Mouse (Mus musculus) stomach, embryonic 16.5 days (tissue): ENCODE data around the gene Saa4. TPM values are rescaled to one million over a fixed set of nuclear protein-coding genes. Genes with fewer than 3 reads are reported as not detected.

Experiments
- ATAC-seq: fragments of 200-750 bp; cut with Nextera tagmentation; 2 replicates; pipeline ENCODE4 v1.8.0; 2017; ENCODE audit warnings: moderate number of reproducible peaks, moderate TSS enrichment; ENCODE audit not compliant: insufficient read depth, low FRiP score
- H3K27ac ChIP-seq: fragments of 300-500 bp; sonication (generic); 2 replicates; pipeline ENCODE4 v1.5.1; 2014; ENCODE audit warnings: low read length
- H3K27me3 ChIP-seq: fragments of 300-500 bp; sonication (generic); 2 replicates; pipeline ENCODE4 v1.6.1; 2014; ENCODE audit warnings: low read length, control low read depth, mixed read lengths; ENCODE audit not compliant: control insufficient read depth, insufficient read depth
- H3K36me3 ChIP-seq: fragments of 300-500 bp; sonication (generic); 2 replicates; pipeline ENCODE4 v1.6.1; 2014; ENCODE audit warnings: low read length; ENCODE audit not compliant: control insufficient read depth, insufficient read depth
- H3K4me1 ChIP-seq: fragments of 300-500 bp; sonication (generic); 2 replicates; pipeline ENCODE4 v1.6.1; 2014; ENCODE audit warnings: low read length, control low read depth, mixed read lengths; ENCODE audit not compliant: control insufficient read depth, insufficient read depth
- H3K4me2 ChIP-seq: fragments of 300-500 bp; sonication (generic); 2 replicates; pipeline ENCODE4 v1.6.1; 2014; ENCODE audit warnings: low read depth, low read length, mixed read lengths
- H3K4me3 ChIP-seq: fragments of 300-500 bp; sonication (generic); replicated peaks from 2 replicates; pipeline ENCODE4 v1.5.1; 2014; ENCODE audit warnings: mild to moderate bottlenecking, low read length
- H3K9ac ChIP-seq: fragments of 300-500 bp; sonication (generic); 2 replicates; pipeline ENCODE4 v1.6.1; 2014; ENCODE audit warnings: low read length
- H3K9me3 ChIP-seq: fragments of 300-500 bp; sonication (generic); replicated peaks from 2 replicates; pipeline ENCODE4 v1.6.1; 2016; ENCODE audit warnings: low read length, control low read depth; ENCODE audit not compliant: control insufficient read depth
- WGBS: fragments of 180-500 bp; shearing (Covaris S2); extraction: QIAGEN DNeasy Blood & Tissue Kit; methylation state at CpG from one replicate; pipeline ENCODE4 v1.1.7; 2014; 5-methylcytosine and 5-hydroxymethylcytosine counted together
- polyA plus RNA-seq: library from polyadenylated mRNA; unstranded; fragments of >200 nt; fragmentation: Nextera tagmentation; extraction: Ambion mirVana; gene quantifications from 2 replicates; pipeline ENCODE4 v1.2.1, GENCODE M21; 2015

The Saa4 gene
- polyA plus RNA-seq: 0.27 and 0.68 TPM in 2 replicates

GRCm38 (mm10) chr7:46732458-46732857 lies at the start of gene Saa4:
Gene Saa4, minus strand, starts transcription at chr7:46732603.
- Histone ChIP-seq H3K9ac (no peak within 1 kb of the TSS), H3K27me3 (no peaks in the 10 kb centered on the region), H3K27ac (no peak within 1 kb of the TSS), H3K4me1 (no peaks in the 10 kb centered on the region), H3K36me3 (no peaks in the 10 kb centered on the region), H3K9me3 (no peaks in the 10 kb centered on the region), H3K4me2 (no peak within 1 kb of the TSS), H3K4me3 (no peak within 1 kb of the TSS)
- WGBS: 69% methylated on average over 4 of the region's 4 CpGs
- no peak for ATAC-seq

- no peaks in the 10 kb centered on the region for H3K27me3 ChIP-seq
- no peak for ATAC-seq
- H3K4me3 ChIP-seq: no peak overlapping the region
- no peaks in the 10 kb centered on the region for H3K4me1 ChIP-seq
- H3K27ac ChIP-seq: no peak overlapping the region
- no peak overlapping the region for H3K9ac ChIP-seq
- no peak overlapping the region for H3K4me2 ChIP-seq
- no peaks in the 10 kb centered on the region for H3K9me3 ChIP-seq
- 0 out of 2 replicates have a peak, but pooled peaks cover 13% of the 10 kb centered on the region for H3K36me3 ChIP-seq
- 56% methylated on average over 4 of the region's 4 CpGs for WGBS
These were observed 38.3 kb upstream of the Saa4 start for GRCm38 (mm10) chr7:46770706-46771105.

GRCm38 (mm10) chr7:46768451-46768850 lies 36.0 kb upstream of the Saa4 start:
- H3K9ac ChIP-seq: no peak overlapping the region
- H3K4me2 ChIP-seq: no peak overlapping the region
- H3K4me1 ChIP-seq: no peaks in the 10 kb centered on the region
- ATAC-seq: no peak
- H3K9me3 ChIP-seq: no peaks in the 10 kb centered on the region
- no peak overlapping the region for H3K4me3 ChIP-seq
- 0 out of 2 replicates have a peak, but pooled peaks cover 13% of the 10 kb centered on the region for H3K36me3 ChIP-seq
- 92% methylated on average over 7 of the region's 7 CpGs for WGBS
- no peak overlapping the region for H3K27ac ChIP-seq
- no peaks in the 10 kb centered on the region for H3K27me3 ChIP-seq

DNA sequence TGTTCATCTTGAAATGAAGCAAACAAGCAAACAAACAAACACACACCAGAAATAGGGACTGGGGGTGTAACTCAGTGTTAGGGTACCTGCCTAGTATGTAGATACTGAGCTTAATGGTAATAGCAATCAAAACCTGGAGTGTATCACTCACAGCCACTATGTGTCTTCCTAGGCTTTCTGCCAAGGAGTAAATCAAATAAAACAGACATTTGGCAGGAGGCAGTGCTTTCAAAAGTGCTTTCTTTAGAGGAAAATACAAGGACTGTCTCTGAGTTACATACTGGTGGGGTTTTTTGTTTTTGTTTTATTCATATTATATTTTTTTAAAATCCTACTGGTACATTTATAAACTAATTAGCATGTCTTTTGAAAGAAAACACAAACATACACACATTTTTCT lies 35.0 kb upstream of the Saa4 start:
- H3K9me3 ChIP-seq: no peaks in the 10 kb centered on the region
- no peak overlapping the region for H3K27ac ChIP-seq
- no peak for ATAC-seq
- no peaks in the 10 kb centered on the region for H3K27me3 ChIP-seq
- H3K4me3 ChIP-seq: no peak overlapping the region
- no peak overlapping the region for H3K4me2 ChIP-seq
- 0 out of 2 replicates have a peak, but pooled peaks cover 8% of the 10 kb centered on the region for H3K36me3 ChIP-seq
- no peak overlapping the region for H3K9ac ChIP-seq
- no peaks in the 10 kb centered on the region for H3K4me1 ChIP-seq

DNA sequence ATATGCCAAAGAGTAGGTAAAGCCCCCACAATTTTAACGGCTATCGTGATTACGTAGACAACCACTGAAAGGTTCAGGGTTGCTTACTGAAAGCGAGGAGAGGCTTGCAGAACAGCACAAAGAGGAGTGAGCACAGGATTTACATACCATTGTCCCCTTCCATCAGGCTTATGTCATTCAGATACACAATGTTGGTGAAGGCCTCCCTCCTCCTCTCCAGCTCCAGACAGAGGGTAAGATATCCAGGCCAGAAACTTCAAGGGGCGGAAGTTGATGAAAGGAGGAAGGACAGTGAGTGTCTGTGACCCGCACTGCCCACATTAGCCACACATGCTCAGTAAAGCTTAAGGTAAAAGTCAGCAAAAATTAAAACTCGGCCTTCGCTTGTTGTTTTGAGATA lies 32.3 kb upstream of the Saa4 start:
- 0 out of 2 replicates have a peak, but pooled peaks cover 8% of the 10 kb centered on the region for H3K36me3 ChIP-seq
- H3K27me3 ChIP-seq: no peaks in the 10 kb centered on the region
- no peaks in the 10 kb centered on the region for H3K9me3 ChIP-seq
- no peak overlapping the region for H3K27ac ChIP-seq
- H3K9ac ChIP-seq: no peak overlapping the region
- no peak overlapping the region for H3K4me3 ChIP-seq
- WGBS: 92% methylated on average over 8 of the region's 8 CpGs
- ATAC-seq: no peak
- H3K4me1 ChIP-seq: no peaks in the 10 kb centered on the region
- no peak overlapping the region for H3K4me2 ChIP-seq

DNA sequence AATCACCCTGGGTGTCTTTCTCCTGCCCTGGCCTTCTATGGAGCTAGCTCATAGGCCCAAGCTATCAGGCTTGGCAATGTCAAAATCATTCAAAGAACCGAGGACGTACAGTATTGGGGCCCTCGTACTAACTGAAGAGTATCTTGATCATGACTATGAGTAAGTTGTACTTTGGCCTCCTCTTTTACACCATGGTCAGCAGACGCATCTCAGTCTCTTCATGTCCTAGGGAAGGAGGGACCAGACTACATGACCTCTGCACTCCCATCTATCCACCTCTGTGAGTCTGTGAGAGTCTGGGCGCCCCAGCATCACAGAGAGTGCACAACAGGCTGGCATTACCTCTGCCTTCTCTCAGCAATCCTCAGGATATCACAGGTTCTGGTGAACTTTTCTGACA lies 30.2 kb upstream of the Saa4 start:
- 93% methylated on average over 5 of the region's 5 CpGs for WGBS
- Histone ChIP-seq H3K4me1 (no peaks in the 10 kb centered on the region), H3K9ac (no peak overlapping the region), H3K27me3 (no peaks in the 10 kb centered on the region), H3K27ac (no peak overlapping the region), H3K36me3 (no peaks in the 10 kb centered on the region), H3K9me3 (no peaks in the 10 kb centered on the region), H3K4me3 (no peak overlapping the region), H3K4me2 (no peak overlapping the region)
- no peak for ATAC-seq

DNA sequence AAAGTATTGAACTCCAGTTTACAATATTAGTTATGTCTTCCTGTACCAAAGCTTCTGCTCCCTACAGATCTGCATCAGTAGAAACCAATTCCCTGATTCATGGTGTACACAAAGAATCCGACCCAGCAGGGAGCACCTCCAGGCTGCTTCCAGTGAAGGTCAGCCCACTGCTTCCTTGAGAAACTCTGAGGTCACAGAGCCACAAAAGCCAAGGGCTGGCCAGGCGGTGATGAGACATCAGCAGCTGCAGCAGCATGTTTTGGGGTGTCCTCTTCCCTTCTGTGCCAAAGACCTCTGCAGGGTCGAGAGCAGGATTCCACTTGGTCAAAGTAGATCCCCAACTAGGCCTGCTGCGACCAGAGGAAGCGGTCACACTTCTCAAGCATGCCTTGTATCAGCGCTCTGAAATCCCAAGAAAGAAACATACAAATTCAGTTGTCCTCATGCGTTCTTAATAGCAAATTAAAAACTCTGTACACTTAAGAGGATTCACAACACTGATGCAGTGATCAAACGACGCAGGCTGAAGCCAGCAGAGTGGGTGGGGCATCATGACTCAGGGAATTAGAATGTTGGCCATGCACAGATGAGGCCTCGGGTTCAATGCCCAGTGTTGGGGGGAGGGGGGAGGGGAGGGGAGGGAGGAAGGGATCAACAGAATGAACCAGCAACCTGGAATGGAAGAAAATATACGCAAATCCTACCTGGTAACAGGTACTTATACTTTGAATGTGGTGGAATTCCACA lies 28.8 kb upstream of the Saa4 start:
- H3K36me3 ChIP-seq: no peaks in the 10 kb centered on the region
- H3K27ac ChIP-seq: no peak overlapping the region
- H3K4me2 ChIP-seq: no peak overlapping the region
- no peaks in the 10 kb centered on the region for H3K27me3 ChIP-seq
- H3K9ac ChIP-seq: no peak overlapping the region
- H3K9me3 ChIP-seq: no peaks in the 10 kb centered on the region
- WGBS: 73% methylated on average over 11 of the region's 11 CpGs
- H3K4me3 ChIP-seq: no peak overlapping the region
- no peaks in the 10 kb centered on the region for H3K4me1 ChIP-seq
- ATAC-seq: no peak

DNA sequence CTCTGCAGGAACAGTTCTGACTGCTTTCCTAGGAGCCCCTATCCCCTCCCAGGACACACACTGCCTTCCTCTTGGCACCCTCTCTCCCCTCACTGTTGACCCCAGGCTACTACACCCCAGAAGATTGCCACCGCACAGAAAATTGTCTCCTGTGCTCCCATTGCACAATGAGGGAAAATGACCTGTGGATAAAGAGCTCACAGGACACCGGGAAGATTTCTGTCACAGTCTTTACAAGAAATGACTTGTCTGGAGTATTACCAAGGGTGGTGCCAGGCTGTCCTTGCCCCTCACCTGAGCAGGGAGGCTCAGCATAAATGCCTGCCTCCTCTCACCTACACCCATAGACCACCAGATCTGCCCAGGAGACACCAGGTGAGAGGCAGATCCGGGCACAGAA lies 19.1 kb upstream of the Saa4 start, which contains the start of gene Saa2:
Saa2 (plus strand) TSS at position 301 of the 400 bp plus-strand sequence.
- no peak within 1 kb of the TSS for H3K27ac ChIP-seq
- no peak within 1 kb of the TSS for H3K4me2 ChIP-seq
- H3K27me3 ChIP-seq: no peaks in the 10 kb centered on the region
- 43% methylated on average over 3 of the region's 3 CpGs for WGBS
- no peaks in the 10 kb centered on the region for H3K36me3 ChIP-seq
- H3K4me3 ChIP-seq: no peak within 1 kb of the TSS
- ATAC-seq: no peak
- H3K9me3 ChIP-seq: no peaks in the 10 kb centered on the region
- H3K9ac ChIP-seq: no peak within 1 kb of the TSS
- H3K4me1 ChIP-seq: no peaks in the 10 kb centered on the region

- no peak overlapping the region for H3K9ac ChIP-seq
- H3K4me3 ChIP-seq: no peak overlapping the region
- 75% methylated on average over 3 of the region's 3 CpGs for WGBS
- H3K27ac ChIP-seq: no peak overlapping the region
- no peak overlapping the region for H3K4me2 ChIP-seq
- no peak for ATAC-seq
- no peaks in the 10 kb centered on the region for H3K9me3 ChIP-seq
- no peaks in the 10 kb centered on the region for H3K36me3 ChIP-seq
- H3K27me3 ChIP-seq: no peaks in the 10 kb centered on the region
- no peaks in the 10 kb centered on the region for H3K4me1 ChIP-seq
These were observed 16.1 kb upstream of the Saa4 start for GRCm38 (mm10) chr7:46748459-46748858.
